Mouse (Mus musculus) liver, adult 2 months (tissue): ENCODE measurements around the gene Nkx2-3. TPM values are rescaled to one million over a fixed set of nuclear protein-coding genes. Genes with fewer than 3 reads are reported as not detected.
A peak's percentile ranks its signal among the peaks of the same experiment; 100 is the strongest.

ENCODE experiments used
- DNase-seq: peaks from one replicate; pipeline ENCODE4 v3.0.0-alpha.2; 2011; ENCODE audit warnings: low read depth, low spot score; ENCODE audit errors: extremely low read depth
- H3K27ac ChIP-seq: fragments of 200-500 bp; replicated peaks from 2 replicates; pipeline ENCODE4 v1.5.1; 2012; ENCODE audit warnings: low read depth, mild to moderate bottlenecking, control low read depth, inconsistent platforms, low read length; ENCODE audit not compliant: insufficient read depth
- H3K27me3 ChIP-seq: fragments of 200-500 bp; 2 replicates; pipeline ENCODE4 v1.6.1; 2012; ENCODE audit warnings: mild to moderate bottlenecking, moderate library complexity, low read length, inconsistent platforms; ENCODE audit not compliant: control insufficient read depth, insufficient read depth
- H3K36me3 ChIP-seq: fragments of 200-500 bp; 2 replicates; pipeline ENCODE4 v1.6.1; 2012; ENCODE audit warnings: low read length, inconsistent platforms; ENCODE audit not compliant: control insufficient read depth, insufficient read depth
- H3K4me1 ChIP-seq: fragments of 200-500 bp; 2 replicates; pipeline ENCODE4 v1.6.1; 2011; ENCODE audit warnings: low read length; ENCODE audit not compliant: control insufficient read depth, insufficient read depth
- H3K4me3 ChIP-seq: fragments of 200-500 bp; 2 replicates; pipeline ENCODE4 v1.5.1; 2011; ENCODE audit warnings: low read depth, mild to moderate bottlenecking, control low read depth, low read length, moderate library complexity; ENCODE audit not compliant: insufficient read depth
- H3K79me2 ChIP-seq: fragments of 200-500 bp; 2 replicates; pipeline ENCODE4 v1.6.1; 2012; ENCODE audit warnings: inconsistent platforms, mild to moderate bottlenecking, low read length, moderate library complexity; ENCODE audit not compliant: control insufficient read depth, insufficient read depth
- H3K9ac ChIP-seq: fragments of 200-500 bp; 2 replicates; pipeline ENCODE4 v1.6.1; 2012; ENCODE audit warnings: low read depth, mild to moderate bottlenecking, control low read depth, inconsistent platforms, low read length
- CTCF ChIP-seq: fragments of 200-500 bp; IDR thresholded peaks from 2 replicates; pipeline ENCODE4 v1.5.1; 2011; ENCODE audit warnings: low read depth, low read length, control low read depth
- POLR2A ChIP-seq: fragments of 200-500 bp; IDR thresholded peaks from 2 replicates; pipeline ENCODE4 v1.6.1; 2011; ENCODE audit warnings: low read length, control low read depth; ENCODE audit not compliant: insufficient read depth; ENCODE audit errors: extremely low read depth
- WGBS: fragments of 180-500 bp; shearing (Covaris S2); methylation state at CpG from one replicate; pipeline ENCODE4 v1.1.7; 2018; 5-methylcytosine and 5-hydroxymethylcytosine counted together
- polyA plus RNA-seq: library from polyadenylated mRNA; depleted of rRNA; stranded (reverse); fragments of >200 nt; gene quantifications from 2 replicates; pipeline ENCODE4 v1.2.3, GENCODE M21; 2012
- total RNA-seq: library from RNA; depleted of rRNA; stranded (reverse); fragments of >200 nt; gene quantifications from 2 replicates; pipeline ENCODE4 v1.2.3, GENCODE M21; 2014

Gene Nkx2-3
- total and polyA plus RNA-seq, 2 experiments, result 0.05 TPM; not detected in 1

GRCm38 (mm10) chr19:43607842-43608680 is 4.1 kb upstream of the Nkx2-3 start:
- H3K79me2 ChIP-seq, result no peaks in the 10 kb centered on the region
- H3K4me3 ChIP-seq, result no peak overlapping the region
- no peak overlapping the region for H3K9ac ChIP-seq
- no peaks in the 10 kb centered on the region for H3K36me3 ChIP-seq
- TF ChIP-seq POLR2A (no peak), CTCF (no peak)
- H3K27me3 ChIP-seq, result peaks cover 54% of the 10 kb centered on the region
- WGBS, result 3% methylated on average over 11 of the region's 11 CpGs
- H3K4me1 ChIP-seq, result no peaks in the 10 kb centered on the region
- no peak overlapping the region for H3K27ac ChIP-seq
- DNase-seq, result peak; percentile 19

DNA sequence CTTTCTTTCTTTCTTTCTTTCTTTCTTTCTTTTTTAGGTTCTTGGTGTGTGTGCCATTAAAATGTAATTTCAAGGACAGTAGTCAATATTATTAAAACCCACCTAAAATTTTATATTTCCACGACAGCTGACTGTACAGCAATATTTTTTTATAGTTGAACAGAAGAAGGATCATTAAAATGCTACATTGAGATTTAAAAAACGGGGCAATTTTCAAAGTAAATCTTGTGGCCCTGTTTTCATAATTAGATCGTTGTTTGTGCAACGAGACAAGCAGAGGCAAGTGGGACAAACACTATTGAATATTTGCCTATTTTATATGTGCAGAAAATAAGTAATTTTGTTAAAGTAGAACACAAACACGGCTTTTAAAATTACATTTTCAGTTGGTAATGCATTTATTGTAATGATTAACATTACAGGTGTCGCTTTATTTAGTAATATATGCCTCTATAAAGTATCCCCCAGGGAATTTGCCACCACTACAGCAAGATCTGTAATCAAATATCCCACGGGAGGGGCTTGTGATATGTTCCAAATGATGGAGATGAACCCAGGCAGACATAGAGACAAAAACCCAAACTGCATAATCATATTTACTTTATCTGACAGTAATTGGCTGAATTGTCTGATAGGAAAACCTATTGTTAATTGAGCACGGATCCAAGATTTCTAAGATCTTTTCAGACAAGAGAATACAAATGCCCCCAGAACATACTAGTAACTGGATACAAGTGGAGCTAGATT is 3.2 kb upstream of the Nkx2-3 start:
- no peak overlapping the region for H3K4me3 ChIP-seq
- no peaks in the 10 kb centered on the region for H3K36me3 ChIP-seq
- H3K27me3 ChIP-seq, result peaks cover 47% of the 10 kb centered on the region
- DNase-seq, result no peak
- WGBS, result 16% methylated on average over 8 of the region's 8 CpGs
- H3K79me2 ChIP-seq, result no peaks in the 10 kb centered on the region
- H3K4me1 ChIP-seq, result no peaks in the 10 kb centered on the region
- TF ChIP-seq POLR2A (no peak), CTCF (no peak)
- no peak overlapping the region for H3K27ac ChIP-seq
- no peak overlapping the region for H3K9ac ChIP-seq

- Histone ChIP-seq H3K36me3 (no peaks in the 10 kb centered on the region), H3K27ac (no peak overlapping the region), H3K27me3 (peaks cover 47% of the 10 kb centered on the region), H3K79me2 (no peaks in the 10 kb centered on the region), H3K4me3 (no peak overlapping the region), H3K4me1 (no peaks in the 10 kb centered on the region), H3K9ac (no peak overlapping the region)
- TF ChIP-seq CTCF (no peak), POLR2A (no peak)
- WGBS, result 7% methylated on average over 25 of the region's 25 CpGs
- no peak for DNase-seq
Measured at GRCm38 (mm10) chr19:43609458-43610330, 2.4 kb upstream of the Nkx2-3 start.

DNA sequence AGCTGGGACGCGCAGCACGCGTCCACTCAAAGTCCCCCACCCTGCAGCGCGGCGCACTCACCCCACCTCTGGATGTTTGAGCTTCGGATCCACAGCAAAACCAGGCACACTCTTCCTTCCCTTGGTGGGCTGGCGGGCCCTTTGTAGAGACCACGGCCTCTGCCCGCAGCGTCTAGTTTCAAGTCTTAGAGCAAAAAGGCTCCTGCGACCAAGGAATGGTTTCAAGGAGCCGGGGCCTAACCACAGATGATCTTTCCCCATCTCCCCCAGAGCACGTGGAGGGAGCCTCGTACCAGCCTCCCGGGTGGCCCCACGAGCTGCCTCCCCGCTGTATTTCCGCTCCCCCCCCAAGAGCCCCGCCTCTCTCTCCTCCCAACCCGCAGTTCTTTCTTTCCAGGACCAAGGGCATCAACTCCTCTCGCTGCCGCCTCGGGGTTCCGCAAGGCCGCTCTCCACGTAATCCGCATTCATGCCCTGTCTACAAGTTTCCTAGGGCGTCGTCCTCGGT is 1.7 kb upstream of the Nkx2-3 start:
- 4% methylated on average over 32 of the region's 32 CpGs for WGBS
- no peaks in the 10 kb centered on the region for H3K36me3 ChIP-seq
- H3K27ac ChIP-seq, result no peak overlapping the region
- H3K27me3 ChIP-seq, result peaks cover 46% of the 10 kb centered on the region
- H3K4me3 ChIP-seq, result no peak overlapping the region
- no peak for TF ChIP-seq CTCF
- TF ChIP-seq POLR2A, result no peak
- H3K4me1 ChIP-seq, result no peaks in the 10 kb centered on the region
- H3K9ac ChIP-seq, result no peak overlapping the region
- no peak for DNase-seq
- no peaks in the 10 kb centered on the region for H3K79me2 ChIP-seq

GRCm38 (mm10) chr19:43611110-43611509 is 1.0 kb upstream of the Nkx2-3 start:
- H3K4me3 ChIP-seq, result no peak overlapping the region
- H3K27ac ChIP-seq, result no peak overlapping the region
- 23% methylated on average over 8 of the region's 8 CpGs for WGBS

More at GRCm38 (mm10) chr19:43611110-43611509, 1.0 kb upstream of the Nkx2-3 start:
- H3K4me1 ChIP-seq, result no peaks in the 10 kb centered on the region
- no peaks in the 10 kb centered on the region for H3K79me2 ChIP-seq
- no peak overlapping the region for H3K9ac ChIP-seq
- H3K27me3 ChIP-seq, result peaks cover 48% of the 10 kb centered on the region
- TF ChIP-seq POLR2A, result no peak
- TF ChIP-seq CTCF, result no peak
- no peaks in the 10 kb centered on the region for H3K36me3 ChIP-seq
- no peak for DNase-seq
